Mouse (Mus musculus): Measurements from ENCODE around the gene Lfng. TPM values are rescaled to one million over a fixed set of nuclear protein-coding genes. Genes with fewer than 3 reads are reported as not detected.
A peak's percentile ranks its signal among the peaks of the same experiment; 100 is the strongest.

The Lfng gene
- total RNA-seq, 2 experiments from 2014 or later, result 4.8 to 15.2 TPM

DNA sequence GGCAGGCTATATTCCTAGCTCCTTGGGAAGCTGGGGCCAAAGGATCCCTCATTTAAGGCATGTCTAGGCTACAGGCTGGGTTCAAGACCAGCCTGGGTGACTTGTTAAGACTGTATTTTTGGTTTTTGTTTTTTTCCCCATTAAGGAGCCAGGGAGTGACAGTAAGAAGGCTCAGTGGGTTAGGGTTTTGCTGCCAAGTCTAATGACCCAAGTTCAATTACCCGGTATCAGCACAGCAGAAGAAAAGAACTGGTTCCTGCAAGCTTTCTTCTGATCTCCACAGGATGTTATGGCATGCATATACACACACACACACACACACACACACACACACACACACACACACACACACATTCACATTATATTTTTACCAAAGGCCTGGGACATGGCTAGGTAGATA is 53.3 kb downstream of the Lfng start:
- ATAC-seq (replicated peaks; ENCODE audit: poor library complexity), result no peak

DNA sequence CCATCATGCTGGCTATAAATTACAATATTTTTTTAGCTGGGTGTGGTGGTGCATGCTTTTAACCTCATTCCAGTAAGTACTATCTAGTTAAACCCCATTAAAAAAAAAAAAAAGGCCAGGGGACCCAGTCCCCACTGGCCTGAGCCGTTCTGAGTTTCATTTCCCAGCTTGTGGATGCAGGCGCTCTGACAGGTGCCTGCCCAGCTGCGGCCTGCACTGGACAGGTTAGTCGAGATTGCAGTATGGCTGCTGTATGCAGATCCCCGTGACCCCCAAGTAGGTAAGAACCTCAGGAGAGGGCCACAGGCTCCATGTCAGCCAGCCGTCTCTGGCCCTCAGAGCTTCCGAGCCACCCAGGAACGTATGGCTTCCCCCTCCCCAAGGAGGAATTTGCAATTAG is 54.3 kb downstream of the Lfng start:
- no peak for ATAC-seq (replicated peaks; ENCODE audit: poor library complexity)

DNA sequence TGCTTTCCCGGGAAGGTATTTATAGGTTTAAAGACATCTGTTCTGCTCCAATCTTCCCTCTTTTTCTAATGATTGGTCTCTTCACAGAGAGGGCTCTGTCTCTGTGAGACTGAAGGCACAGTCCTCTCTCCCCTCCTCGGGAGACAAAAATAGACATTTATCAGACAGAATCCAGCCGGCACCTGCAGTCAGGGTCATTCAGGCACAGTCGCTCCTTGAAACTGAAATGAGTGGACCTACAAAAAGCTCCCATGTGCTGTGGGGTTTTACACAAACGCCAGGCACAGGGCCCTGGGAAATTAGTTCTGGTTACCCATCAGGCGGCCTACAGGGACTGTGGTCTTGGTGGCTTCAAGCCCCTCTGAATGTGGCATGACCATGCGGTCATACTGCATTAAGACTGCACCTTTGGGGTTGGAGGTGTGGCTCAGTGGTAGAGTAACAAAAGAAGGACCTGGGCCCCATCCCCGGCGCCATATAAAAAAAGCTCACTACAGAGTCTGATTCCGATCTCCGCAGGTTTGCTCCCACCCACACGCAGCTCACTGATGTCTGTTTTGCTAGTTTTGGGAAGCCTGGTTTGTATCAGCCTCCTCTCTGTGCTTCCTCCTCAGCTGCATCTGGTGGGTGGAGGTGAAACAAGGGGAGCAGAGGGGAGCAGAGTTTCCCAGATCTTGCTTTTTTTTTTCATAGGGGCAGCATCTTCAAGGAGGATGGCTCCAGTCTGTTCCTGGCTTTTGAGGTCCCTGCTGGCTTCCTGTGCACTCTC is 54.9 kb downstream of the Lfng start:
- ATAC-seq (replicated peaks; ENCODE audit: poor library complexity), result no peak

- ATAC-seq (replicated peaks; ENCODE audit: poor library complexity), result peak; percentile 63
Measured at GRCm38 (mm10) chr5:140662741-140663592, 55.8 kb downstream of the Lfng start.

DNA sequence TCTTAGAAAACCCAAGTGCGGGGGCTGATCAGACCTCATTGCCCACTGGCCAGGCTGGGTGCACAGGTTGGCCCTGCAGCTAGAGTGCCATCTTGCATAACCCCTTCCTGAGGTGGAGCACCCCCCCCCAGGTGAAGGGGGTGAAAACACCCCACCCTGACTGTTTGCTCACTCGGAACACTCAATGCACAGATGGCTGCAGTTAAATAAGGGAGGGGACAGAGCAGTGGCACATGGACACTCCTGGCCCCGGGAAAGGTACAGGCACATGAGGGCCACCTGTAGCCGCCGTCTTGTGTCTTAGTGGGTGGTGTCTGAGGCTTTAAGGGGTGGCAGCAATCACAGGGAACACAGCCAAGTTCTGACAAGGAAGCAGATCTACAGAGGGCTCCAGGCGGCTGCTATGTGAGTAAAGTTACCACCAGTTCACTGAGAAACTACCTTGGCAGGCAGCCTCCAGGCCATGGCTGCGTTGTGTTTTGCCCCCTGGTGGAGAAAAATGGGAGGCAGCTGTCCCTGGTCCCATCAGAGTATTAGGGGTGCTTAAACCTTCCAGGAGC is 56.6 kb downstream of the Lfng start:
- peak; percentile 82 for ATAC-seq (replicated peaks; ENCODE audit: poor library complexity)

Other genes starting within 250 kb of the Lfng start
- 5.5 and 8.5 TPM in 2 replicates for gene Snx8, start 218.1 kb upstream of the Lfng start, total RNA-seq (2015)
- gene Snx8, start 218.1 kb upstream of the Lfng start, total RNA-seq (2017), result 7.0 and 7.2 TPM in 2 replicates
- gene Eif3b, start 188.0 kb upstream of the Lfng start, total RNA-seq (2015), result 250 and 268 TPM in 2 replicates
- 158 and 226 TPM in 2 replicates for gene Eif3b, start 188.0 kb upstream of the Lfng start, total RNA-seq (2017)
- gene Gm4869, start 161.7 kb upstream of the Lfng start, total RNA-seq (2015), result not detected in 2 replicates
- gene Gm4869, start 161.7 kb upstream of the Lfng start, total RNA-seq (2017), result not detected in 2 replicates
- 68.5 and 74.5 TPM in 2 replicates for gene Chst12, start 101.8 kb upstream of the Lfng start, total RNA-seq (2015)
- gene Chst12, start 101.8 kb upstream of the Lfng start, total RNA-seq (2017), result 31.4 and 39.4 TPM in 2 replicates
- not detected in 2 replicates for gene Grifin, start 42.2 kb upstream of the Lfng start, total RNA-seq (2015)
- not detected in 2 replicates for gene Grifin, start 42.2 kb upstream of the Lfng start, total RNA-seq (2017)
- gene Ttyh3, start 41.7 kb downstream of the Lfng start, total RNA-seq (2015), result 31.4 and 35.8 TPM in 2 replicates
- gene Ttyh3, start 41.7 kb downstream of the Lfng start, total RNA-seq (2017), result 8.1 and 10.2 TPM in 2 replicates
- 9.8 and 12.7 TPM in 2 replicates for gene Iqce, start 95.1 kb downstream of the Lfng start, total RNA-seq (2015)
- gene Iqce, start 95.1 kb downstream of the Lfng start, total RNA-seq (2017), result 9.2 and 9.8 TPM in 2 replicates
- 6.2 and 6.4 TPM in 2 replicates for gene Brat1, start 97.7 kb downstream of the Lfng start, total RNA-seq (2015)
- 11.1 and 12.2 TPM in 2 replicates for gene Brat1, start 97.7 kb downstream of the Lfng start, total RNA-seq (2017)
- gene Amz1, start 116.8 kb downstream of the Lfng start, total RNA-seq (2015), result 0.20 and 0.30 TPM in 2 replicates
- gene Amz1, start 116.8 kb downstream of the Lfng start, total RNA-seq (2017), result 0.41 and 1.9 TPM in 2 replicates
- 45.4 and 50.2 TPM in 2 replicates for gene Gna12, start 223.1 kb downstream of the Lfng start, total RNA-seq (2015)
- gene Gna12, start 223.1 kb downstream of the Lfng start, total RNA-seq (2017), result 33.6 and 33.9 TPM in 2 replicates